Mouse (Mus musculus): ENCODE data around the gene Dapk3. TPM values are rescaled to one million over a fixed set of nuclear protein-coding genes. Genes with fewer than 3 reads are reported as not detected.

The Dapk3 gene
- polyA plus RNA-seq, 1 experiment: 72.8 TPM

DNA sequence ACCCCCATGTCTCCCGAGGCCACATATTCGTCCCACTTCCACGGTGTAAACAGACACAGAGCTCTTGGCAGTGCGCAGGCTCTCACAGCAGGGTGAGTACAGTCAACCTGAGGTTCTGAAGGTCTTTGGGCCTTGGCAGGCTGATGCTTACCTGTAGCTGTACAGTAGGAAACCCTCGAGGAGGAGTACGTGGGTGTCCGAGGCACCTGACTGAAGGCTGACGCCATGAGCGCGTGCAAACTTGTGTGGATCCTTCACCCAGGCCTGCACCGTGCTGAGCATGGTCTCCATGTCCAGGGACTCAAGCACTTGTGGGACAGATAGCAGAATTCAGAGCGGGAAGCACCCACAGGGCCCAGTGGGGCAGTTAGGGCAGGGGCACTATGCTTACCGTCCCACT is 17.3 kb downstream of the Dapk3 start:
- Histone ChIP-seq H3K36me3 (ENCODE audit: control insufficient read depth, insufficient read depth) (no peaks in the 10 kb centered on the region), H3ac (ENCODE audit: control insufficient read depth, insufficient read length, low read depth) (no peak overlapping the region), H3K79me2 (ENCODE audit: control insufficient read depth, insufficient read depth) (no peaks in the 10 kb centered on the region), H3K27me3 (ENCODE audit: control insufficient read depth, insufficient read depth, insufficient read length) (peaks cover 4% of the 10 kb centered on the region), H3K79me3 (ENCODE audit: low read depth) (no peaks in the 10 kb centered on the region), H3K4me3 (ENCODE audit: insufficient read depth, poor library complexity, severe bottlenecking) (no peak overlapping the region)
- no peak for TF ChIP-seq MYOG (IDR thresholded peaks at IDR 0.05; ENCODE audit: control insufficient read depth, extremely low read depth, insufficient read length)

- Histone ChIP-seq H3K27me3 (ENCODE audit: control insufficient read depth, insufficient read depth, insufficient read length) (peaks cover 4% of the 10 kb centered on the region), H3ac (ENCODE audit: control insufficient read depth, insufficient read length, low read depth) (no peak overlapping the region), H3K79me2 (ENCODE audit: control insufficient read depth, insufficient read depth) (no peaks in the 10 kb centered on the region), H3K36me3 (ENCODE audit: control insufficient read depth, insufficient read depth) (no peaks in the 10 kb centered on the region), H3K4me3 (ENCODE audit: insufficient read depth, poor library complexity, severe bottlenecking) (no peak overlapping the region), H3K79me3 (ENCODE audit: low read depth) (no peaks in the 10 kb centered on the region)
- TF ChIP-seq MYOG (IDR thresholded peaks at IDR 0.05; ENCODE audit: control insufficient read depth, extremely low read depth, insufficient read length) (no peak), CTCF (IDR thresholded peaks at IDR 0.05; ENCODE audit: control insufficient read depth, insufficient read depth, insufficient read length) (no peak), FOSL1 (IDR thresholded peaks at IDR 0.05; ENCODE audit: insufficient read depth, low read length, poor library complexity, severe bottlenecking) (no peak), MYOD1 (IDR thresholded peaks at IDR 0.05; ENCODE audit: control insufficient read depth, insufficient read length, low read depth) (no peak), USF1 (IDR thresholded peaks at IDR 0.05; ENCODE audit: low read depth) (no peak), CEBPB (IDR thresholded peaks at IDR 0.05; ENCODE audit: low read depth) (no peak), MAX (IDR thresholded peaks at IDR 0.05) (no peak)
Observed at GRCm38 (mm10) chr10:81200605-81201287, 17.9 kb downstream of the Dapk3 start.

GRCm38 (mm10) chr10:81201807-81202758 is 19.3 kb downstream of the Dapk3 start, which contains the start of gene Nmrk2:
Gene Nmrk2 (minus strand): TSS chr10:81202051.
- no peak for TF ChIP-seq MAX (IDR thresholded peaks at IDR 0.05)
- no peak for TF ChIP-seq CTCF (IDR thresholded peaks at IDR 0.05; ENCODE audit: control insufficient read depth, insufficient read depth, insufficient read length)
- TF ChIP-seq FOSL1 (IDR thresholded peaks at IDR 0.05; ENCODE audit: insufficient read depth, low read length, poor library complexity, severe bottlenecking): no peak
- no peak for TF ChIP-seq USF1 (IDR thresholded peaks at IDR 0.05; ENCODE audit: low read depth)
- TF ChIP-seq MYOG (IDR thresholded peaks at IDR 0.05; ENCODE audit: control insufficient read depth, extremely low read depth, insufficient read length): no peak
- no peak for TF ChIP-seq CEBPB (IDR thresholded peaks at IDR 0.05; ENCODE audit: low read depth)

GRCm38 (mm10) chr10:81202978-81203720 is 20.3 kb downstream of the Dapk3 start:
- H3ac ChIP-seq (ENCODE audit: control insufficient read depth, insufficient read length, low read depth): no peak overlapping the region
- no peaks in the 10 kb centered on the region for H3K79me3 ChIP-seq (ENCODE audit: low read depth)
- H3K27me3 ChIP-seq (ENCODE audit: control insufficient read depth, insufficient read depth, insufficient read length): peaks cover 20% of the 10 kb centered on the region
- no peaks in the 10 kb centered on the region for H3K79me2 ChIP-seq (ENCODE audit: control insufficient read depth, insufficient read depth)
- no peak for TF ChIP-seq FOSL1 (IDR thresholded peaks at IDR 0.05; ENCODE audit: insufficient read depth, low read length, poor library complexity, severe bottlenecking)
- TF ChIP-seq MYOG (IDR thresholded peaks at IDR 0.05; ENCODE audit: control insufficient read depth, extremely low read depth, insufficient read length): no peak
- H3K36me3 ChIP-seq (ENCODE audit: control insufficient read depth, insufficient read depth): no peaks in the 10 kb centered on the region
- H3K4me3 ChIP-seq (ENCODE audit: insufficient read depth, poor library complexity, severe bottlenecking): no peak overlapping the region

More at GRCm38 (mm10) chr10:81201807-81202758, 19.3 kb downstream of the Dapk3 start, which contains the start of gene Nmrk2:
- H3K4me3 ChIP-seq (ENCODE audit: insufficient read depth, poor library complexity, severe bottlenecking): no peak within 1 kb of the TSS
- H3K36me3 ChIP-seq (ENCODE audit: control insufficient read depth, insufficient read depth): no peaks in the 10 kb centered on the region
- H3K27me3 ChIP-seq (ENCODE audit: control insufficient read depth, insufficient read depth, insufficient read length): peaks cover 10% of the 10 kb centered on the region
- H3K79me3 ChIP-seq (ENCODE audit: low read depth): no peaks in the 10 kb centered on the region
- H3ac ChIP-seq (ENCODE audit: control insufficient read depth, insufficient read length, low read depth): no peak within 1 kb of the TSS
- H3K79me2 ChIP-seq (ENCODE audit: control insufficient read depth, insufficient read depth): no peaks in the 10 kb centered on the region

DNA sequence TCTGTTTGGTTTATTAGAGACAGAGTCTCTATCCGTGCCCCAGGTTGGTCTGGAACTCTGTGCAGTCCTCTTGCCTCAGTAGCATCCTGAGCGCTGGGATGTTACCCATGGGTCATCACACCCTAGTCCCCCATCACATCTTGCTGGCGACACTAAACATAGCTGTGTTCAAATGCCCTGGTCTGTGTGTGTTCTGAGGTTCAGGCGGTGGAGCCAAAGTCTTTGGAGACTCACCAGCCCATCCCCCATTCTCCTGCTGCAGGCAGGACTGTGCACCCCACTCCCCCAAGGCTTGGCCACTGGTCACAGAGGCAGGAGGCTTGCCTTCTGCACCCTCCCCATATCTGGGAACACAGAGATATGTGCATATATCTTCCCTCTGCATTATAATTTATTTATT is 21.3 kb downstream of the Dapk3 start:
- no peak overlapping the region for H3K4me3 ChIP-seq (ENCODE audit: insufficient read depth, poor library complexity, severe bottlenecking)
- peaks cover 21% of the 10 kb centered on the region for H3K27me3 ChIP-seq (ENCODE audit: control insufficient read depth, insufficient read depth, insufficient read length)
- no peaks in the 10 kb centered on the region for H3K36me3 ChIP-seq (ENCODE audit: control insufficient read depth, insufficient read depth)
- H3K79me2 ChIP-seq (ENCODE audit: control insufficient read depth, insufficient read depth): no peaks in the 10 kb centered on the region
- no peak overlapping the region for H3ac ChIP-seq (ENCODE audit: control insufficient read depth, insufficient read length, low read depth)
- H3K79me3 ChIP-seq (ENCODE audit: low read depth): no peaks in the 10 kb centered on the region
- no peak for TF ChIP-seq FOSL1 (IDR thresholded peaks at IDR 0.05; ENCODE audit: insufficient read depth, low read length, poor library complexity, severe bottlenecking)
- no peak for TF ChIP-seq MYOD1 (IDR thresholded peaks at IDR 0.05; ENCODE audit: control insufficient read depth, insufficient read length, low read depth)
- no peak for TF ChIP-seq MAX (IDR thresholded peaks at IDR 0.05)
- TF ChIP-seq USF1 (IDR thresholded peaks at IDR 0.05; ENCODE audit: low read depth): no peak
- no peak for TF ChIP-seq CEBPB (IDR thresholded peaks at IDR 0.05; ENCODE audit: low read depth)
- no peak for TF ChIP-seq MYOG (IDR thresholded peaks at IDR 0.05; ENCODE audit: control insufficient read depth, extremely low read depth, insufficient read length)
- TF ChIP-seq CTCF (IDR thresholded peaks at IDR 0.05; ENCODE audit: control insufficient read depth, insufficient read depth, insufficient read length): no peak
